Mouse (Mus musculus) intestine, embryonic 14.5 days (tissue): ENCODE data around the gene Fntb. TPM values are rescaled to one million over a fixed set of nuclear protein-coding genes. Genes with fewer than 3 reads are reported as not detected.
"Not testable (repeated sequence)": the region's sequence is repeated elsewhere in the genome, so short reads cannot be mapped to it uniquely, and the experiment has no call there.

Experiments
- ATAC-seq: fragments of 200-750 bp; cut with Nextera tagmentation; replicated peaks from 2 replicates; pipeline ENCODE4 v1.8.0; 2017; ENCODE audit warnings: low read depth, moderate number of reproducible peaks, moderate TSS enrichment, moderate library complexity; ENCODE audit not compliant: low FRiP score, low TSS enrichment
- DNase-seq: peaks from one replicate; pipeline ENCODE4 v3.0.0-alpha.2; 2018; ENCODE audit warnings: low spot score
- H3K27ac ChIP-seq: fragments of 300-500 bp; sonication (generic); 2 replicates; pipeline ENCODE4 v1.5.1; 2014; ENCODE audit warnings: low read depth, mild to moderate bottlenecking, control low read depth
- H3K27me3 ChIP-seq: fragments of 300-500 bp; sonication (generic); replicated peaks from 2 replicates; pipeline ENCODE4 v1.6.1; 2014; ENCODE audit warnings: low read length, control low read depth; ENCODE audit not compliant: control insufficient read depth, insufficient read depth
- H3K36me3 ChIP-seq: fragments of 300-500 bp; sonication (generic); 2 replicates; pipeline ENCODE4 v1.6.1; 2014; ENCODE audit warnings: low read length, control low read depth; ENCODE audit not compliant: control insufficient read depth, insufficient read depth
- H3K4me1 ChIP-seq: fragments of 300-500 bp; sonication (generic); replicated peaks from 2 replicates; pipeline ENCODE4 v1.6.1; 2014; ENCODE audit warnings: low read length, control low read depth, mixed read lengths; ENCODE audit not compliant: control insufficient read depth, insufficient read depth
- H3K4me2 ChIP-seq: fragments of 300-500 bp; sonication (generic); 2 replicates; pipeline ENCODE4 v1.6.1; 2014; ENCODE audit warnings: low read length
- H3K4me3 ChIP-seq: fragments of 300-500 bp; sonication (generic); 2 replicates; pipeline ENCODE4 v1.5.1; 2014; ENCODE audit warnings: low read depth, low read length, control low read depth, mixed read lengths
- H3K9ac ChIP-seq: fragments of 300-500 bp; sonication (generic); 2 replicates; pipeline ENCODE4 v1.6.1; 2014; ENCODE audit warnings: mild to moderate bottlenecking, low read length
- H3K9me3 ChIP-seq: fragments of 300-500 bp; sonication (generic); 2 replicates; pipeline ENCODE4 v1.6.1; 2016; ENCODE audit warnings: low read length, control low read depth; ENCODE audit not compliant: control insufficient read depth
- WGBS: fragments of 180-500 bp; shearing (Covaris S2); extraction: QIAGEN DNeasy Blood & Tissue Kit; methylation state at CpG from one replicate; pipeline ENCODE4 v1.1.7; 2014; 5-methylcytosine and 5-hydroxymethylcytosine counted together
- polyA plus RNA-seq: library from polyadenylated mRNA; unstranded; fragments of >200 nt; fragmentation: Nextera tagmentation; extraction: Ambion mirVana; gene quantifications from 2 replicates; pipeline ENCODE4 v1.2.1, GENCODE M21; 2014

The Fntb gene
- polyA plus RNA-seq, 1 experiment from 2014 or later = 39.3 TPM

DNA sequence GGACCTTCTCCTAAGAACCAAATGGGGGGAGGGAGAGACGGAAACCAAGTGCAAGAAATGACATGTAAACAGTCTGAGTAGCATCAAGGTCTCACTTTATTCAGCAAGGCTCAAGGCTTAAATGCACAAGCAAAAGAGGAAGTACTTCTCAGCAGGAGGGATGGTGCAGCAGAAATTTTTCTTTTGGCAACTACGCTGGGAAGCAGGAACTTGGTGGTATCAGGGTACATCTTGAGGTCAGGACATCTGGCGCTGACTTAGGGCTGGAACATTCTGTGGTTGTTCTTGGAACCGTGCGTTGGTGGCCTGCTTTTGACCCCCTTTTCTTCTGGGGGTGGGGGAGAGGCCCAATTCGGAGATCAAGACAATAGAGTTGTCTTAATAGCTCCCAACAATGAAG, 93.4 kb downstream of the Fntb start:
- DNase-seq, H3K9ac ChIP-seq, H3K4me3 ChIP-seq, H3K36me3 ChIP-seq, H3K27ac ChIP-seq, H3K9me3 ChIP-seq, H3K4me2 ChIP-seq, H3K4me1 ChIP-seq, ATAC-seq, H3K27me3 ChIP-seq: not testable (repeated sequence)
- WGBS = 82% methylated on average over 6 of the region's 6 CpGs

- no peaks in the 10 kb centered on the region for H3K27me3 ChIP-seq
- 87% methylated on average over 11 of the region's 11 CpGs for WGBS
- ATAC-seq = no peak
Measured at GRCm38 (mm10) chr12:76863651-76864050, 98.3 kb downstream of the Fntb start.

GRCm38 (mm10) chr12:76865266-76865665, 99.9 kb downstream of the Fntb start:
- DNase-seq (no peak), ATAC-seq (no peak)
- H3K4me3 ChIP-seq = no peak overlapping the region
- no peak overlapping the region for H3K9ac ChIP-seq
- 86% methylated on average over 13 of the region's 13 CpGs for WGBS
- no peak overlapping the region for H3K4me2 ChIP-seq
- no peaks in the 10 kb centered on the region for H3K27me3 ChIP-seq
- H3K36me3 ChIP-seq = peaks cover 5% of the 10 kb centered on the region; the same call in 1 of the 2 replicates
- H3K27ac ChIP-seq = no peak overlapping the region
- H3K4me1 ChIP-seq = no peaks in the 10 kb centered on the region
- no peaks in the 10 kb centered on the region for H3K9me3 ChIP-seq

More at GRCm38 (mm10) chr12:76863651-76864050, 98.3 kb downstream of the Fntb start:
- no peak overlapping the region for H3K9ac ChIP-seq
- H3K4me2 ChIP-seq = no peak overlapping the region
- H3K27ac ChIP-seq = no peak overlapping the region
- no peaks in the 10 kb centered on the region for H3K9me3 ChIP-seq
- H3K36me3 ChIP-seq = peaks cover 5% of the 10 kb centered on the region; the same call in 1 of the 2 replicates
- H3K4me1 ChIP-seq = no peaks in the 10 kb centered on the region
- H3K4me3 ChIP-seq = no peak overlapping the region
- DNase-seq = no peak

- no peaks in the 10 kb centered on the region for H3K27me3 ChIP-seq
- no peak overlapping the region for H3K9ac ChIP-seq
- H3K36me3 ChIP-seq = peaks cover 5% of the 10 kb centered on the region; the same call in 1 of the 2 replicates
- H3K4me1 ChIP-seq = no peaks in the 10 kb centered on the region
- WGBS = 63% methylated on average over 10 of the region's 10 CpGs
- H3K4me2 ChIP-seq = no peak overlapping the region
- H3K27ac ChIP-seq = no peak overlapping the region
- no peak for DNase-seq
- no peak for ATAC-seq
- H3K4me3 ChIP-seq = no peak overlapping the region
- H3K9me3 ChIP-seq = no peaks in the 10 kb centered on the region
Measured at GRCm38 (mm10) chr12:76867586-76868280, 102.3 kb downstream of the Fntb start.

DNA sequence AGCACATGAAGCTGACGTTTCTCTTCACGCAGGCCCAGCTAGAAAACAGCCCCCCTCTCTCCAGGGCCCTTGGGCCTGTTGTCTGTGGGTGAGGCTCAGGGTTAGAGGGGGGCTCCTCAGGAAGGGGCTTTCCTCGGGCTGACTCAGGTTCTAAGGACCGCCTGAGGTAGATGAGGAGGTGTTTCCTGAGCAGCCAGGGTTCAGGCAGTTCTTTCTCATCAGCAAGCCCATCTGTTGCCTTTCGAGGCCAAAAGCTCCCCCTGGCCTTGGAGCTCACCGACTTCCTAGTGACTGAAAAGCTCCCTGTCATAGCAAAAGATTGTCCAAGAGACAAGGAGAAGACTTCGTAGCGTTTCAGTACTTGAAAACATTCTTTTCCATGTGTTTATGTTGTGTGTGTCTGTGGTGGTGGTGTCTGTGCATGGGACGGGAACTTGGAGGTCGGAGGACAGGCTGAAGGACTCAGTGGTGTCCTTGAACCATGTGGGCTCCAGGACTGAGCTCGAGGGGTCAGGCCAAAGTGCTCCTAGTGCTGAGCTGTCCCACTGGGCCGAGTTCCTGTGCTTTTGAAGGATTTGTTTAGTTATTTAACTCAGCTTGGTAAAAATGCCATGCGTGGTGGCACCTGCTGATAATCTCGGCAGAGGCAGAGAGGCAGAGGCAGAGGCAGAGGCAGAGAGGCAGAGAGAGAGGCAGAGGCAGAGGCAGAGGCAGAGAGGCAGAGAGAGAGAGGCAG, 103.2 kb downstream of the Fntb start:
- no peak for ATAC-seq
- Histone ChIP-seq H3K27ac (no peak overlapping the region), H3K36me3 (peaks cover 5% of the 10 kb centered on the region; the same call in 1 of the 2 replicates), H3K27me3 (no peaks in the 10 kb centered on the region), H3K4me1 (no peaks in the 10 kb centered on the region), H3K4me3 (no peak overlapping the region), H3K9ac (no peak overlapping the region), H3K4me2 (no peak overlapping the region), H3K9me3 (no peaks in the 10 kb centered on the region)
- no peak for DNase-seq
- 65% methylated on average over 14 of the region's 14 CpGs for WGBS

DNA sequence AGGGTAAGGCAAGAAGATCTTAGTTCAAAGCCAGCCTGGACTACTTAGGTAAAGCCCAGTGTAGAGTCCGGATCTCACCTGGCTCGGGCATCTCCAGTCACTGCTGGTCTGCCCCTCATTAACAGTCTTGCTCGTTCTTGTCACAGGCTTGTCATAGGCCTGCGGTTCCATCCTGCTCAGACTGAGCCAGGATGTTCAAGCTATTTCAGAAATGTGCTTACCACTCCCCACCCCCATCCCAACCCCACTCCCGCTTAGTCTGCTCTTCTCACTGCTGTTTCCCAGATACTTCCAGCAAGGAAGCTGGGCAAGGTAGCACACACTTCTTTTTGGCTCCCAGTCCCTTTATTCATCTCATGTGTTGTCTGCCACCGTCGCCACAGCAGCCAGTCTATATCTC, 104.2 kb downstream of the Fntb start:
- no peaks in the 10 kb centered on the region for H3K9me3 ChIP-seq
- H3K36me3 ChIP-seq = peaks cover 13% of the 10 kb centered on the region; the same call in 1 of the 2 replicates
- DNase-seq (no peak), ATAC-seq (no peak)
- no peaks in the 10 kb centered on the region for H3K27me3 ChIP-seq
- H3K27ac ChIP-seq = no peak overlapping the region
- 81% methylated on average over 7 of the region's 7 CpGs for WGBS
- H3K9ac ChIP-seq = no peak overlapping the region
- no peak overlapping the region for H3K4me3 ChIP-seq
- H3K4me1 ChIP-seq = no peaks in the 10 kb centered on the region
- no peak overlapping the region for H3K4me2 ChIP-seq

DNA sequence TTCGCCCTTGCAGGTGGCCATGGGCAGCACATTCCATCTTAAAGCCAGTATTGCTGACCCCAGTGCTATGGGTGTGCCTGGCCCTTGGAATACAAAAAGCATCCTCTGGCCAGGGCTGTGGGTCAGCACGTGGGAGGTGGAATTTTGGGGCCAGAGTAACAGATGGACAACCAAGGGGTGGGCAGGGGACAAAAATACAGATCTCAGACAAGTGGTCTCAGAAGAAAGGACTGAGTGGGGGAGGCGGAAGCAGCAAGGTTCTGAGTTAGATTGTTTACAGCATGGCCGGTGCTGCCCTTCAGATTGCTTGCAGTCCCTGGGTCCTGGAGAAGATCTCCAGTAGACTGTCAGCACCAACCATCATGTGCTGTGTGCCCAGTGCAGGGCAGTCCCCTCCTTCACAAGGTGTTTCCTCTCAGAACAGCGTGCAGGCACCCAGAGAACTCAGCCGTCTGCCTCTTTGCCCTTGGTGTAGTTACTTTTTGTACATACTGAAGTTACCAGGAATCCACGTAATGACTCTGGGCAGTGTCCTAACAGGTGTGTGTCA, 107.5 kb downstream of the Fntb start:
- ATAC-seq (no peak), DNase-seq (no peak)
- Histone ChIP-seq H3K4me3 (no peak overlapping the region), H3K4me2 (no peak overlapping the region), H3K9me3 (no peaks in the 10 kb centered on the region), H3K27me3 (no peaks in the 10 kb centered on the region), H3K4me1 (no peaks in the 10 kb centered on the region), H3K36me3 (peaks cover 8% of the 10 kb centered on the region; the same call in 1 of the 2 replicates), H3K9ac (no peak overlapping the region), H3K27ac (no peak overlapping the region)
- WGBS = 69% methylated on average over 7 of the region's 7 CpGs

DNA sequence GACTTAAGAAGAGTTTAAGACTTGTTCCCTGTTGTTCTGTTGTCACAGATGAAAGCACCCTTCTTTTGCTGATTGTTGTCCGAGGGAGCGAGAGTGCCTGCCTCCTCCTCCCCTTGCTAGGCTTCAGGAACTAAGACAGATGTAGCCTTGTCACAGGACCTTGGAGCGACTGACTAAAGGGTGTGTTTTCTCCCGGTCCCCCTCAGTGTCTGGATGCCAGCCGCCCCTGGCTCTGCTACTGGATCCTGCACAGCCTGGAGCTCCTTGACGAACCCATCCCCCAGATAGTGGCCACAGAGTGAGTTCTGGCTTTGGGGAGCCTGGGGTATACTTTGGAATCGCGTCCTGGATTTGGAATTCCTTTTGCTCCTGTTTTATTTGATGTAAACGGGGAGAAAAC, 109.4 kb downstream of the Fntb start:
- DNase-seq (no peak), ATAC-seq (no peak)
- Histone ChIP-seq H3K4me2 (no peak overlapping the region), H3K9ac (no peak overlapping the region), H3K27ac (no peak overlapping the region), H3K9me3 (no peaks in the 10 kb centered on the region), H3K36me3 (peaks cover 8% of the 10 kb centered on the region; the same call in 1 of the 2 replicates), H3K27me3 (no peaks in the 10 kb centered on the region), H3K4me1 (no peaks in the 10 kb centered on the region), H3K4me3 (no peak overlapping the region)
- 42% methylated on average over 9 of the region's 9 CpGs for WGBS
